Mouse (Mus musculus) embryonic fibroblast, embryonic 13.5 days (primary cell): ENCODE data around the gene Tnr.

Source experiments
- CTCF ChIP-seq: IDR thresholded peaks from 2 replicates; pipeline ENCODE4 v1.5.1; 2011; ENCODE audit warnings: mild to moderate bottlenecking, control low read depth, low read length, moderate library complexity, borderline replicate concordance; ENCODE audit not compliant: insufficient read depth
- POLR2A ChIP-seq: IDR thresholded peaks from 2 replicates; pipeline ENCODE4 v1.6.1; 2011; ENCODE audit warnings: low read depth, mild to moderate bottlenecking, control low read depth, low read length, moderate library complexity

- TF ChIP-seq CTCF: no peak
- TF ChIP-seq POLR2A: no peak
These were observed 105.5 kb downstream of the Tnr start for GRCm38 (mm10) chr1:159629119-159629518.
